Mouse (Mus musculus) heart, postnatal 0 days (tissue): ENCODE data around the gene Rpl37.

Experiments used
- CTCF ChIP-seq: IDR thresholded peaks from 2 replicates; pipeline ENCODE4 v1.5.1; 2016; ENCODE audit warnings: antibody characterized with exemption, control low read depth, low read depth
- EP300 ChIP-seq: IDR thresholded peaks from 2 replicates; pipeline ENCODE4 v1.6.1; 2016; ENCODE audit warnings: antibody characterized with exemption, low read depth

- TF ChIP-seq CTCF (no peak), EP300 (no peak)
Observed at GRCm38 (mm10) chr15:5140357-5140756, 23.9 kb downstream of the Rpl37 start.
